Mouse (Mus musculus) lung, postnatal 14 days (tissue): Measurements from ENCODE around the gene Apba1.

ENCODE experiments used
- DNase-seq: peaks from one replicate; pipeline ENCODE4 v3.0.0; 2021

The Apba1 gene

GRCm38 (mm10) chr19:23807371-23807770, 48.7 kb downstream of the Apba1 start:
- DNase-seq = no peak

GRCm38 (mm10) chr19:23809236-23809635, 50.5 kb downstream of the Apba1 start:
- no peak for DNase-seq

- DNase-seq = no peak
Measured at GRCm38 (mm10) chr19:23810512-23810911, 51.8 kb downstream of the Apba1 start.

GRCm38 (mm10) chr19:23810976-23811375, 52.3 kb downstream of the Apba1 start:
- no peak for DNase-seq

GRCm38 (mm10) chr19:23816762-23817161, 58.1 kb downstream of the Apba1 start:
- no peak for DNase-seq

GRCm38 (mm10) chr19:23817196-23817595, 58.5 kb downstream of the Apba1 start:
- DNase-seq = no peak

GRCm38 (mm10) chr19:23819882-23820281, 61.2 kb downstream of the Apba1 start:
- no peak for DNase-seq

GRCm38 (mm10) chr19:23822497-23822896, 63.8 kb downstream of the Apba1 start:
- no peak for DNase-seq

- peak; percentile 11 for DNase-seq
Measured at GRCm38 (mm10) chr19:23823533-23823932, 64.8 kb downstream of the Apba1 start.

- no peak for DNase-seq
Measured at GRCm38 (mm10) chr19:23826251-23826650, 67.6 kb downstream of the Apba1 start.

GRCm38 (mm10) chr19:23830761-23831160, 72.1 kb downstream of the Apba1 start:
- DNase-seq = no peak

GRCm38 (mm10) chr19:23833685-23834682, 75.3 kb downstream of the Apba1 start:
- no peak for DNase-seq

GRCm38 (mm10) chr19:23834721-23835120, 76.0 kb downstream of the Apba1 start:
- DNase-seq = peak; percentile 4

GRCm38 (mm10) chr19:23855832-23856231, 97.1 kb downstream of the Apba1 start:
- no peak for DNase-seq

GRCm38 (mm10) chr19:23858091-23858490, 99.4 kb downstream of the Apba1 start:
- DNase-seq = no peak

- DNase-seq = no peak
Measured at GRCm38 (mm10) chr19:23858781-23859180, 100.1 kb downstream of the Apba1 start.

- peak; percentile 60 for DNase-seq
Measured at GRCm38 (mm10) chr19:23860151-23860820, 101.6 kb downstream of the Apba1 start.

- peak; percentile 12 for DNase-seq
Measured at GRCm38 (mm10) chr19:23862736-23863135, 104.0 kb downstream of the Apba1 start.

GRCm38 (mm10) chr19:23863959-23864358, 105.3 kb downstream of the Apba1 start:
- peak; percentile 55 for DNase-seq

GRCm38 (mm10) chr19:23866045-23866444, 107.4 kb downstream of the Apba1 start:
- DNase-seq = no peak

GRCm38 (mm10) chr19:23867052-23867451, 108.4 kb downstream of the Apba1 start:
- no peak for DNase-seq

- no peak for DNase-seq
Measured at GRCm38 (mm10) chr19:23867589-23867988, 108.9 kb downstream of the Apba1 start.

- no peak for DNase-seq
Measured at GRCm38 (mm10) chr19:23874502-23874901, 115.8 kb downstream of the Apba1 start.

- no peak for DNase-seq
Measured at GRCm38 (mm10) chr19:23875819-23876218, 117.1 kb downstream of the Apba1 start.
